Mouse (Mus musculus): ENCODE measurements around the gene Ubtd2.

- TF ChIP-seq CTCF (IDR thresholded peaks at IDR 0.05; ENCODE audit: insufficient read depth, low read depth, low read length) (no peak), POLR2A (IDR thresholded peaks at IDR 0.05; ENCODE audit: insufficient read depth, low read depth, low read length) (no peak)
Observed at GRCm38 (mm10) chr11:32427537-32427936, 27.6 kb upstream of the Ubtd2 start.
